Mouse (Mus musculus) gastrocnemius, adult 2 months (tissue): Measurements from ENCODE around the gene Fgd3. TPM values are rescaled to one million over a fixed set of nuclear protein-coding genes. Genes with fewer than 3 reads are reported as not detected.
A peak's percentile ranks its signal among the peaks of the same experiment; 100 is the strongest.

Source experiments
- DNase-seq: peaks from one replicate; pipeline ENCODE4 v3.0.0; 2022
- H3K27ac ChIP-seq: fragments of 200-600 bp; 2 replicates; pipeline ENCODE4 v1.8.1; 2022; ENCODE audit warnings: mild to moderate bottlenecking
- H3K4me3 ChIP-seq: fragments of 200-600 bp; 2 replicates; pipeline ENCODE4 v1.8.1; 2022; ENCODE audit warnings: mild to moderate bottlenecking, moderate library complexity
- CTCF ChIP-seq: fragments of 200-600 bp; IDR thresholded peaks from 2 replicates; pipeline ENCODE4 v1.8.1; 2022; ENCODE audit warnings: antibody characterized with exemption, mild to moderate bottlenecking, moderate library complexity
- intact Hi-C: fragments of 180-260 bp; cut with DNase I; formaldehyde crosslinking; loops from one replicate; pipeline ENCODE4 v1.15.1; 2025
- total RNA-seq, 2 experiments: library from RNA; stranded (reverse); gene quantifications; 2 replicates each; pipeline ENCODE4 v1.2.3; 2021

Gene Fgd3
- total RNA-seq, 2 experiments from 2014 or later = 0.97 to 1.1 TPM

DNA sequence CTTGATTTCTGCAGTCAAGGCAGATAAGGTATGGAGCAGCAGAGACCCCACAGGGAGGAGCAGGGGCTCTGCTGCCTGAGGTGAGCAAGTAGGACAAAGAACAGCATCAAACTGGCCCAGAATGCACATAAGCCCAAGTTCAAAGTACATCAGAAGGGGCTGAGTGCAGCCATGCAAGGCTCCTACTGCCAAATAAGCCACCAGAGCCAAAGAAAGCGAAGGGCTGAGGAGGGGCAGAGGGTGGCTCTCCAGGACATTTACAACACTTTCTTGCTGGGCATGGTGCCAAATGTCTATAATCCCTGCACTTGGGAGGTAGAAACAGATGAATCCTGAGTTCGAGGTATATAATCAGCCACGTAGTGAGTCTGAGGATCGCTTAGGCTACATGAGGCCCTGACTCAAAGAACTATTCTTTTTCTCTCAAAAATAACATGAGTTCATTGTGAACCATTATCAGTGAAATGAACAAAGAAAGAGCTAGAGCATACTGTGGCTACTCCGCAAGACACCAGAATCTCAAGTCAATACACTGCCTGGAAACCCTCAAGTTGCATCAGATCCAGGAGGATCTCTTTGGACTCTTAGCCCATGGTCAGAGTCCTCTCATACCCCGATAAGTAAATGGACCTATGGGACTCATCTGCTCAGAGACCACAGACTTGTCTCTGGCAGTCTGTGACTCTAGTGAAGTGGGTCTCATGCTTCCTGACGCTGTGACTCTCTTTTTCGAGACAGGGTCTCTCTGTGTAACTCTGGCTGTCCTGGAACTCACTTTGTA, 86.1 kb downstream of the Fgd3 start:
- DNase-seq = no peak
- H3K4me3 ChIP-seq = no peak overlapping the region
- no peak for TF ChIP-seq CTCF
- intact Hi-C loops = no loop called here
- H3K27ac ChIP-seq = no peak overlapping the region

DNA sequence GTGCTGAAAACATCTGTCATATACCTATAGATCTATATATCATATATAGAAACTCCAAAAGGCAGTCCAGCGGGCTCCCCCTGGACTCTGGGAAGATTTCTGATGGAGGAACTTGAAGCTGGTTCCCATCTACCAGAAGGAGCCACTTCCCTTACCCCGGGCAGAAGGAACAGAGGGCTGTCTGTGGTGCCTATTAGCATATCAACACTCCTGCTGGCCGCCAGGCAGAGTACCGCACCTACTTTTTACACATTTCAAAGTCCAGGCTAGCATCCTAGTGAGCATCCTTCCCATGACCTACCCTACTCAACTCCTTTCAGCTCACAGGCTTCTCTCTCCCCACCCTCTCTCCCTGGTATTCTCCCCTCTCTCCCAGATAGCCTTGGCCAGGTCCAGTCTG, 94.5 kb downstream of the Fgd3 start:
- Histone ChIP-seq H3K4me3 (no peak overlapping the region), H3K27ac (no peak overlapping the region)
- intact Hi-C loops = loop anchor here (5.0 kb wide), 1 partner anchor 57 kb away; no protein-coding TSS in a partner anchor
- TF ChIP-seq CTCF = no peak
- no peak for DNase-seq

DNA sequence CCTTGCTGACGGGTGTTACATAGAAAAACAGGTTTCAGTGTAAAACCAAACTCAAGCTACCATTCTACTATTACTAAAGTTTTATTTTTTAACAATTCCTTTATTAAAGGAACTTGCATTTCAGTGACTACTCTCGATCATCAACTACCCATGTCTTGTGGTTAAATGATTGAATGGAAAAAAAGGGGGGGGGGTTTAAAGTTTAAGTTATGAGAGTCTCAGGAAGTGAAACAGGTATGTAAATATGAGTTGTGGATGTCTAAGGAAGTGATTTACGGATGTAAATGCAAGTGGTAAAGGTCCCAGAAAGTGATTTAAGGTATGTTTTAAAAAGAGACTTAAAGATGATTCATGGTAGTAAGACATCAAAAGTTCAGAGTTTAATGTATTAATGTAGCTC, 95.0 kb downstream of the Fgd3 start:
- TF ChIP-seq CTCF = no peak
- Histone ChIP-seq H3K27ac (peak overlapping the region; percentile 73; the same call in 1 of the 2 replicates), H3K4me3 (peak overlapping the region; percentile 57)
- no peak for DNase-seq
- intact Hi-C loops = loop anchor here (5.0 kb wide), 1 partner anchor 57 kb away; no protein-coding TSS in a partner anchor

DNA sequence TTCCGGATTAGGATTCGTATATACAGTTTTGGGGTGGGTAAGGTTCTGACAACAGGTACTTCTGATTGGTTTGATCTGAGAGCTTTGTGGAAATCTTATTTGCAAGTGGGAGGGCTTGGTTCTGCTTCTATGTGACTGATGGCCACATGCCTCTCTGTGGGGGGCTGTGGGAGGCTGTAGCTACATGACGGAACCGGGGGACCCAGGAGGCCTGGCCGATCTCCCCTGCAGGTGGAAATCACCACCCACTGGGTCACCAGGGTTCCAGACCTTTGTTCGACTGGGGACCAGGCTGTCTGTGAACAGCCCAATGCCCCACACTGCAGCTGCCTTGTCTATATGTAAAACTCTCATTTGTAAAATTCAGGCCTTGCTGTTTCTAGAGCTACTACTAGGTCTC, 95.4 kb downstream of the Fgd3 start:
- H3K4me3 ChIP-seq = peak overlapping the region; percentile 57
- H3K27ac ChIP-seq = peak overlapping the region; percentile 73
- TF ChIP-seq CTCF = no peak
- peak; percentile 23 for DNase-seq
- intact Hi-C loops = loop anchor here (5.0 kb wide), 1 partner anchor 58 kb away; no protein-coding TSS in a partner anchor

DNA sequence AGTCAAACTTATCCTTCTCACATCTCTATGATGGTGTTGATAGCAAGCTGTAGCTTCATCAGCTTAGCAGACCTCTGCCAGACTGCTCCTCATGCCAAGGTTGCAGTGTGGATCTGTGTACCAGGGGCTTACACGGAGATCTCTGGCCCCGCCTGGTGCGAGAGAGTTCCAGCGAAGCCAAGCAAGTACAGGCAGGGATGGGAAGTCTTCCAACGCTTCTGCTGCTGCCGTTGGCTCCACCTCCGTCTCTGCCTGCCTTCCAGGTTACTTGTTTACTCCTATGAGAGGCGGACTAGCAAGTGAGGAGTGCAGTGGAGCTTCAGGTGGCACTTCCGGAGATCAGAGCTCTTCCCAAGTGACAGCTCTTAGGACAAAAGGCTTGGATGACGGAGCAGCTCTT, 95.8 kb downstream of the Fgd3 start:
- intact Hi-C loops = no loop called here
- Histone ChIP-seq H3K4me3 (peak overlapping the region; percentile 57), H3K27ac (peak overlapping the region; percentile 73)
- DNase-seq = peak; percentile 67
- no peak for TF ChIP-seq CTCF

DNA sequence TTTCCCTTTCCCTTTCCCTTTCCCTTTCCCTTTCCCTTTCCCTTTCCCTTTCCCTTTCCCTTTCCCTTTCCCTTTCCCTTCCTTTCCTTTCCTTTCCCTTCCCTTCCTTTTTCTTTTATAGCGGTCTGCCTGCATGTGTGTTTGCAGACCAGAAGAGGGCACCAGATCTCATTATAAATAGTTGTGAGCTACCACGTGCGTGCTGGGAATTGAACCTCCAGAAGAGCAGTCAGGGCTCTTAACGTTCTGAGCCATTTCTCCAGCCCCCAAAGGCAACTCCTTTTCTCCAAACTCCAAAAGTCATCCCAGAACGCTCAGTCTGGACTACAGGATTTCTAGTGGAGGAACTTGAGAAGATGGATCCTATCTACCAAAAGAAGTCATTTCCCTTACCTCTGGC, 99.2 kb downstream of the Fgd3 start:
- Histone ChIP-seq H3K4me3 (no peak overlapping the region), H3K27ac (no peak overlapping the region)
- DNase-seq = no peak
- intact Hi-C loops = no loop called here
- peak; percentile 4; the same call in 1 of the 2 replicates for TF ChIP-seq CTCF

DNA sequence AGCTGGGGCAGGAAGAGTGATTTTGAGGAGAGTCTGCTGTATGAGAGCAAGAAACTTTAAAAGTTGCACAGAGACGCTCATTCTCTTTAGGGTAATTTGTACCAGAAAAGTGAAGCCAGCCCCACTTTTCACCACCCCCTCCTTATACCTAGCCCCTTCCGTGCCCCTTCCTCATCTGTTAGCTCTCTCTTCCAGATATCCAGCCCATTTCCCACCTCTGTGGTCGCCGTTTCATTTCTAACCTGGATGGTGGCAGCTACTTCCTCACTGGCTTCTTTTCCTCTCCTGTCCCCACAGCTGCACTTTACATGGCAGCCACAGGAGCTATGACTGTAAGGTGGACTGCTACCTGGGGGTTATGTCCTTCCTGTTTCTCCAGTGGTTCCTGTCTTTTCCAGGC, 100.7 kb downstream of the Fgd3 start:
- Histone ChIP-seq H3K27ac (no peak overlapping the region), H3K4me3 (no peak overlapping the region)
- intact Hi-C loops = loop anchor here (5.0 kb wide), 1 partner anchor 108 kb away; no protein-coding TSS in a partner anchor
- TF ChIP-seq CTCF = no peak
- no peak for DNase-seq

DNA sequence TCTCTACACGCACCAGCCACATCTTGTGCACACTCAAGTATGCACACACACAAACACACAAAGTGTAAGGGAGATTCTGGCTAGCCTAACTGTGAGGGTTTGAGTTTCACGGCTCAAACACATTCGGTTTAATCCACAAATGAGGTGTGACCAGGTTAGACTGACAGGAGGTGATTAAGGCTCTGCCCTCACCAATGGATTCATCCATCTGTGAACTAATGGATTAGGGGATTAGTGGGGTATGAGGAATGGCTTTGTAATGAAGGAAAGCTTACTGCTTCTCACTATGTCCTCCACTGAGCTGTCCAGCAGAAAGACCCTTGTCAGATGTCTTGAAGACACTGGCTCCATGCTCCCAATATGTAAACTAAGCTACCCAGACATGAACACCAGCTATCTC, 101.5 kb downstream of the Fgd3 start:
- DNase-seq = no peak
- intact Hi-C loops = loop anchor here (5.0 kb wide), 1 partner anchor 109 kb away; no protein-coding TSS in a partner anchor
- TF ChIP-seq CTCF = no peak
- Histone ChIP-seq H3K4me3 (no peak overlapping the region), H3K27ac (no peak overlapping the region)

DNA sequence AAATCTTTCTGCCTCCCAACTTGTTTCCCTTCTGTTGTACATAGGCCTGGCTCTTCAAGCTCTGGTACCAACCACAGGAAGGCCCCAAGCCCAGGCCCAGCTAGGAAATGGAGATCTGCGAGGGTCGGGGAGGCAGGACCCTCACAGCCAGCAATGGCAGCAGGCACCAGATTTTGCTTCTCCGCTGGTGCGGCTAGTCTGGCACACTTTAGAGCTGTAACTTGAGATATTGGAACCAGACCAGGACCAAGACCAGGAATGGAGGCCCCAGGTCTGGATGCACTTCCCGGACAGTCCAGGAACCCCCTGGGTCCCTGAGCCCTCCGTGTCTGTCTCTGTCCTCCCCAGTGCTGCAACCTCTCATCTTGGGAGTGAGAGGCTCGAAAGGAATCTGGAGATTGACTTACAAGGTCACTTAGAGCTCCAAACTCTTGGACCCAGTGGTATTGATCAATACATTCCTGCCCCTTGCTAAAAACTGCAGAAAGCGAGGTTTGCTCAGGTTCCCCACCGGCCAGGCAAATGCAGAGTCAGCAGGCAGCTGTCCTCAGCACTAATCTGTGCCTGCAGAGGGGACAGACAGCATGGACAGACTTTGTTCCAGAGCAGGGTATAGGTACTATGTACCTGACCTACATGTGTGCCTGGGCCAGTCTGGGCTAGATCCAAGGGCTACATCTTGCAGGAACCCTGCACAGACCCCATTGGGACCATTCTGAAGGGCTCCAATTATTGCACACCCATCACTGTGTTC, 103.1 kb downstream of the Fgd3 start:
- H3K27ac ChIP-seq = peak overlapping the region; percentile 97
- TF ChIP-seq CTCF = no peak
- peak; percentile 47 for DNase-seq
- intact Hi-C loops = loop anchor here (5.0 kb wide), 1 partner anchor 110 kb away; no protein-coding TSS in a partner anchor
- peak overlapping the region; percentile 84 for H3K4me3 ChIP-seq

DNA sequence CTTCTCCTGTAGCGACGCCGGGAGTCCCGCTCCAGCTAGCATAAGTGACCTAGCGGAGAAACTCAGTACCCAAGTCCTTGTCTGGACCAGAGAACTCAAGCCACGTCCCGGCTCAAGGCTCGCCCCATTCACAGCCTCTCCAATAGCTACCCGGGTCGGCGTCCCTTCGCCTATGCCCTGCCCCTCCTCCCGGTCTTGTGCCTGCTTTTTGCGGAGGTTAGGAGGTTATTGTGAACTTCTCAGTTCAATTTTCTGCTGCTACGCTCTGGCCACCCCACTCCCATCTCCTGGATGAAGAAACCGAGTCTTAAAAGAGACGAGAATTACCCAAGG, 103.9 kb downstream of the Fgd3 start:
- no peak for TF ChIP-seq CTCF
- no peak for DNase-seq
- Histone ChIP-seq H3K4me3 (peak overlapping the region; percentile 84), H3K27ac (peak overlapping the region; percentile 97)
- intact Hi-C loops = loop anchor here (5.0 kb wide), 1 partner anchor 111 kb away; no protein-coding TSS in a partner anchor

DNA sequence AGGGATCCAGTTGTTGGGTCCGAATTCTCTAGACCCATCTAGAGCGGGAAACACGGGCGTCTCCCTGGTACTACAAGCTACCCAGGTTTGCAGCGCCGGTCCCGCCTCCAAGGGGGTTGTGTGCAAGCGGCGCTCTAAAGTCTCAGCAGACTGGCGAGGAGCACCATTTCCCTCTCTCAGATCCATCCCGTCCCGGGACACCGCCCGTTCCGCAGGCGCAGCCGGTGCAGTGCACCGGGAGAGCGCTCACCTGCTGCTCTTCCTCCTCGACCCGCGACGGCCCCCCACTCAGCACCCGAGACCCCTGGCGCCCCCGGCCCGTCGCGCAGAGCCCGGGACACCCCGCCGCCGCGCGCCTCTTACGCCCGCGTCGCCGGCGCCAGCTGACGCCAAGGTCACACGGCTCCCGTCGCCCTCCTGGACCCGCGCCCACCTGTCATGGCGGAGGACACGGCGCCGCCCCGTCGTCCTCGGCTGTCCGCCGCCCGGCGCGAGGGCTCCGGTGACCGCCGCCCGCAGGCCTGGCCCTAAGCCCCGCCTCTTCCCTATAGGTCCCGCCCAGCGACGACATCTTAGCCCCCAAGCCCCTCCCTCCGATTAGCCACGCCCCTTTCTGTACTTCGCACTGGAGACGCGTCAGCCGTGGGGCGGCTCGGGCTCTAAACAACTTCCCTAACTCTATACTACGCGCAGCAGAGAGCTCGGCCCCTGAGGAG, 104.4 kb downstream of the Fgd3 start, which contains the start of gene Card19:
Gene Card19, minus strand, starts transcription at position 534 of the 716 bp plus-strand sequence.
- intact Hi-C loops = loop anchor here (5.0 kb wide), 1 partner anchor 112 kb away; no protein-coding TSS in a partner anchor
- no peak for TF ChIP-seq CTCF
- peak; percentile 98 for DNase-seq
- H3K4me3 ChIP-seq = peak within 1 kb of the TSS; percentile 84
- peak within 1 kb of the TSS; percentile 97 for H3K27ac ChIP-seq

DNA sequence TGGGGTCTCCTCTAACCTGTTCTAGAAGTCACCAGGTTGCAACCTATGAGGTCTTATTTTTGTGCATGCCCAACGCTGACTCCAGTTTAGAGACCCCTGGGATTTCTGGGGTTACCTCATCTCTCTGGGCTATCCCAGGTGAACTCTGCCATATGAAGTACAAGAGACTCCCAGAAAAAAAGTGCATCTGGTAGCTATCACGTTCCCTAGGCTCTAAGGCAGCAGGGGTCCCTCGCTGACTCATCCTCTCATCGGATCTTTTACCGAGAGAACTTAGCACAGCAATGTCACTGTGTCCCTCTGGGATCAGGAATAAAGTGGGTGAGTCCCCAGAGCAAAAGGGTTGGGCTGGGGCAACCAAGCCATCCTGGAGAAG, 105.0 kb downstream of the Fgd3 start:
- no peak for TF ChIP-seq CTCF
- peak overlapping the region; percentile 97 for H3K27ac ChIP-seq
- peak overlapping the region; percentile 84 for H3K4me3 ChIP-seq
- intact Hi-C loops = loop anchor here (5.0 kb wide), 1 partner anchor 112 kb away; no protein-coding TSS in a partner anchor
- DNase-seq = no peak
